Mouse (Mus musculus): ENCODE measurements at regions not wholly inside any gene's neighbourhood (a gene's known extent, or its start where the extent isn't known, plus 50 kb on each side); places are given as distances from the start of the nearest gene placed in this dataset.

GRCm38 (mm10) chr13:101427426-101428221, 340.4 kb downstream of the Pik3r1 start:
- no peak for DNase-seq

- DNase-seq = no peak
Observed at GRCm38 (mm10) chr13:101426461-101426860, 341.6 kb downstream of the Pik3r1 start.

GRCm38 (mm10) chr13:101422082-101422481, 345.9 kb downstream of the Pik3r1 start:
- no peak for DNase-seq

GRCm38 (mm10) chr13:101419457-101420025, 348.5 kb downstream of the Pik3r1 start:
- DNase-seq = no peak

- no peak for DNase-seq
Observed at GRCm38 (mm10) chr13:101418272-101418671, 349.7 kb downstream of the Pik3r1 start.

- DNase-seq = no peak
Observed at GRCm38 (mm10) chr13:101408885-101409284, 359.1 kb downstream of the Pik3r1 start.

GRCm38 (mm10) chr13:101407633-101408032, 360.4 kb downstream of the Pik3r1 start:
- DNase-seq = no peak

GRCm38 (mm10) chr13:101373581-101374189, 394.3 kb downstream of the Pik3r1 start:
- DNase-seq = no peak

- DNase-seq = no peak
Observed at GRCm38 (mm10) chr13:101371906-101372305, 396.1 kb downstream of the Pik3r1 start.

GRCm38 (mm10) chr13:101368170-101368569, 399.8 kb downstream of the Pik3r1 start:
- no peak for DNase-seq

GRCm38 (mm10) chr13:101355363-101355762, 412.7 kb downstream of the Pik3r1 start:
- DNase-seq = no peak

GRCm38 (mm10) chr13:101351123-101351522, 416.9 kb downstream of the Pik3r1 start:
- no peak for DNase-seq

- no peak for DNase-seq
Observed at GRCm38 (mm10) chr13:101349354-101349753, 418.7 kb downstream of the Pik3r1 start.

GRCm38 (mm10) chr13:101338280-101338872, 429.6 kb downstream of the Pik3r1 start:
- no peak for DNase-seq

- DNase-seq = no peak
Observed at GRCm38 (mm10) chr13:101318621-101319020, 449.4 kb downstream of the Pik3r1 start.

- DNase-seq = no peak
Observed at GRCm38 (mm10) chr13:101316336-101316735, 451.7 kb downstream of the Pik3r1 start.

GRCm38 (mm10) chr13:101314040-101314439, 454.0 kb downstream of the Pik3r1 start:
- DNase-seq = no peak

- peak; percentile 15 for DNase-seq
Observed at GRCm38 (mm10) chr13:101311634-101312314, 456.2 kb downstream of the Pik3r1 start.

- DNase-seq = no peak
Observed at GRCm38 (mm10) chr13:101308724-101309123, 459.3 kb downstream of the Pik3r1 start.

- DNase-seq = no peak
Observed at GRCm38 (mm10) chr13:101305695-101306413, 462.2 kb downstream of the Pik3r1 start.

GRCm38 (mm10) chr13:101305063-101305462, 463.0 kb downstream of the Pik3r1 start:
- DNase-seq = no peak

GRCm38 (mm10) chr13:101301361-101301760, 466.7 kb downstream of the Pik3r1 start:
- no peak for DNase-seq

All from gastrocnemius, postnatal 25 days (tissue).